Mouse (Mus musculus) hindbrain, embryonic 12.5 days (tissue): ENCODE data around the gene Kdf1. TPM values are rescaled to one million over a fixed set of nuclear protein-coding genes. Genes with fewer than 3 reads are reported as not detected.

Source experiments
- ATAC-seq: fragments of 200-750 bp; cut with Nextera tagmentation; 2 replicates; pipeline ENCODE4 v1.8.0; 2017; ENCODE audit warnings: moderate TSS enrichment; ENCODE audit not compliant: low FRiP score
- H3K27ac ChIP-seq: fragments of 300-500 bp; sonication (generic); 2 replicates; pipeline ENCODE4 v1.5.1; 2016; ENCODE audit warnings: mild to moderate bottlenecking
- H3K27me3 ChIP-seq: fragments of 300-500 bp; sonication (generic); 2 replicates; pipeline ENCODE4 v1.6.1; 2016; ENCODE audit warnings: mild to moderate bottlenecking
- H3K36me3 ChIP-seq: fragments of 300-500 bp; sonication (generic); 2 replicates; pipeline ENCODE4 v1.6.1; 2016; ENCODE audit warnings: mild to moderate bottlenecking
- H3K4me1 ChIP-seq: fragments of 300-500 bp; sonication (generic); 2 replicates; pipeline ENCODE4 v1.6.1; 2016
- H3K4me2 ChIP-seq: fragments of 300-500 bp; sonication (generic); replicated peaks from 2 replicates; pipeline ENCODE4 v1.6.1; 2016; ENCODE audit warnings: mild to moderate bottlenecking
- H3K4me3 ChIP-seq: fragments of 300-500 bp; sonication (generic); 2 replicates; pipeline ENCODE4 v1.5.1; 2016; ENCODE audit warnings: mild to moderate bottlenecking
- H3K9ac ChIP-seq: fragments of 300-500 bp; sonication (generic); 2 replicates; pipeline ENCODE4 v1.6.1; 2016; ENCODE audit warnings: mild to moderate bottlenecking, moderate library complexity
- H3K9me3 ChIP-seq: fragments of 300-500 bp; sonication (generic); replicated peaks from 2 replicates; pipeline ENCODE4 v1.6.1; 2016; ENCODE audit warnings: mild to moderate bottlenecking
- WGBS: fragments of 180-500 bp; shearing (Covaris S2); methylation state at CpG from one replicate; pipeline ENCODE4 v1.1.7; 2016; 5-methylcytosine and 5-hydroxymethylcytosine counted together
- polyA plus RNA-seq: library from polyadenylated mRNA; unstranded; fragments of >200 nt; fragmentation: Nextera tagmentation; extraction: Ambion mirVana; gene quantifications from 2 replicates; pipeline ENCODE4 v1.2.1, GENCODE M21; 2016

Gene Kdf1
- polyA plus RNA-seq, 1 experiment from 2014 or later = 4.0 TPM

DNA sequence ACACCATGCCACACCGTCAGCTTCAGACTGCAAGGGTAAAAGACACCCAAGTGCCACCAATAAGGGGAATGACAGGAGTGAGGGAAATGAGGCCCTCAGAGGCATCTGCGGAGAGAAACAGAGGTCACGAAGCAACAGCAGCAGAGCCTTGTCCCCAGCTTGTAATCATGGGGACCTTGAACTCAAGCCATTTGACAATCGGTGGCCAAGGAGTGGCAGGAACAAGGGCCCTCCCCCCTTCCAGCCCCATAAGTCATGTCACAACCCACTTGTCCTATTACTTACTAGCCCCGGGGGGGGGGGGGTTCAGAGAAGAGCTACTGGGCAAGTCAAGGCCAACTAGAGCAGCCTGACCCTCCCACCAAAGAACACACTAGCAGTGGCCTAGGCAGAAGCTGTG lies 17.9 kb downstream of the Kdf1 start:
- ATAC-seq = no peak
- Histone ChIP-seq H3K4me1 (no peaks in the 10 kb centered on the region), H3K9ac (no peak overlapping the region), H3K36me3 (peaks cover 91% of the 10 kb centered on the region), H3K27me3 (no peaks in the 10 kb centered on the region), H3K4me2 (no peak overlapping the region), H3K9me3 (no peaks in the 10 kb centered on the region), H3K27ac (no peak overlapping the region), H3K4me3 (no peak overlapping the region)
- 96% methylated on average over 5 of the region's 5 CpGs for WGBS

DNA sequence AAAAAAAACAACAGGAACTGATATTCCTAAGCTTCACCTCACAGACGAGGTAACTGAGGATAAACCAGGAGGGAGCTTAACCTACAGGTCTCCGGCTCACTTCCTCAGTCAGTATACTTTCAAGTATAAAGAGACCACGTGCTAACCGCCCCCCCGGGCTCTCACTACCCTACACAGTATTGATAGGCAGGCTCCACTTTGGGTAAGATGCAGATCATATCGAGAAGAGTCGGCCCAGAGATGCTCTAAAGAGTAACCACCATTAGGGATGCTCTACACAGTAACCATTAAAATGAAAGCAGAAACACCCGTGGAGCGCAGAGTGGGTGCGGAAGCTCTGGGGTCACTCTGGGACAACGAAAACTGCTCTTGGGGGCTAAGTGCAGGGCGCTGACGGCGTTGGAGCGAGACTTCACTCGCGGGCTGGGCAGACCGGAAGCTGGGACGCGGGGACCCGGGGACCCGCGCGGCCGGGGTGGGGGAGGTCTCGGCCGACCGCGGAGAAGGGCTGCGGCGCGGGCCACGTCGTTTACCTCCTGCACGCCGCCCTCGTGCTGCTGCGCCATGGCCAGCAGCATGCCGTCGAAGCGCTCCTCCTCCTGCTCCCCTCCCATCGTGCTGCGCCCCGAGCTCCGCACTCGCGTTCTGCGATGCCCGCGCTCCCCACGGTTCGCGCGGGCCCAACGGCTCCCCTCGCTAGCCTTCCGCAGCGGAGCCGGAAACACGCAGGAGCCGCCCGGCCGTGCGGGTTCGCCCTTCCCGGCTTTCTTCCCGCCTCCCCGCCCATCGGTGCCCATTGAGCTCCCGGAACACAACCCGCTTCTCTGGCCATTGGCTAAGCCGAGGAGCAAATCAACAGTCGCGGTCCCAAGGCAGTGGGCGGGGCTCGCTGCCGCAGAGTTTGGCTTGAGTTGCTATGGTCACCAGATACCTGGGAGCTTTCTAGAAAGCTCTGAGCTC lies 26.8 kb downstream of the Kdf1 start, which contains the start of gene Nudc:
TSS of gene Nudc (minus strand) at position 725 of the 960 bp plus-strand sequence.
- Histone ChIP-seq H3K4me2 (peak within 1 kb of the TSS; percentile 89), H3K4me3 (peak within 1 kb of the TSS; percentile 94), H3K9ac (peak within 1 kb of the TSS; percentile 88), H3K27ac (peak within 1 kb of the TSS; percentile 72), H3K36me3 (peaks cover 19% of the 10 kb centered on the region), H3K4me1 (peaks cover 14% of the 10 kb centered on the region), H3K9me3 (no peaks in the 10 kb centered on the region), H3K27me3 (no peaks in the 10 kb centered on the region)
- under 1% methylated on average over 73 of the region's 77 CpGs for WGBS
- ATAC-seq = peak; percentile 98

- Histone ChIP-seq H3K4me1 (no peaks in the 10 kb centered on the region), H3K9me3 (no peaks in the 10 kb centered on the region), H3K27ac (no peak overlapping the region), H3K36me3 (no peaks in the 10 kb centered on the region), H3K9ac (no peak overlapping the region), H3K27me3 (peaks cover 13% of the 10 kb centered on the region), H3K4me3 (no peak overlapping the region), H3K4me2 (no peak overlapping the region)
- WGBS = 88% methylated on average over 1 of the region's 1 CpGs
- ATAC-seq = no peak
Observed at GRCm38 (mm10) chr4:133552029-133552428, 33.3 kb downstream of the Kdf1 start.

DNA sequence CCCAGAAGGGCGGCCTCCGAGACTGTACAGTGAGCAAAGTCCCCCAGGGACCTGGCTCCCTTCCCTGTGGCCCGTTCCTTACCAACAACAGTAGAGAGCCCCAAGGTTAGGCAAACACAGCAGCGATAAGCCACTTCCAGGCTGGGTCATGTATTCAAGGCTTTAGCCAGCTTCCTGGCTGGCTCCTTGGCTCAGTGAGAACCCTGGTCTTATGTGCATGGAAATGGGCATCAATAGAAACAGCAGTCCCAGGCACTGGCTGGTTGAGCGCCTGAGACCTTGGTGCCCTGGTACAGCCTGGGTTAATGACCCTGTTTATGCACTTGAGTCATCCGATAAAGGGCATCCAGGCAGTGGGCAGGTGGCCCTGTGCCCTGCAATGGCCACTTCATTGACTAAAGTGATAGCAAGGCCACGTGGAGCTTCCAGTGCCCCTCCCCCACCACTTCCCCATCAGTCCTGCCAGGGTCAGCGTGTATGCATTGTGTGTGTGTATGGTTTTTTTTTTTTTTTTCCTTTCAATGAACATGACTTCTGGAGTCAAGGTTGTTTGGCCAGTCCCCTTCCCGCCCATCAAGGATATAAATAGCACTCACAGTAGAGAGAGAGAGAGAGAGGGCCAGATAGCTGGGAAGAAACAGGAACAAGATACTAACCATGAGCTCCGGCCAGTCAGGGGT lies 34.1 kb downstream of the Kdf1 start, which contains the start of gene Nr0b2:
TSS of gene Nr0b2 (plus strand) at position 609 of the 680 bp plus-strand sequence.
- Histone ChIP-seq H3K4me3 (no peak within 1 kb of the TSS), H3K9ac (no peak within 1 kb of the TSS), H3K4me1 (no peaks in the 10 kb centered on the region), H3K4me2 (no peak within 1 kb of the TSS), H3K9me3 (no peaks in the 10 kb centered on the region), H3K27me3 (peaks cover 13% of the 10 kb centered on the region), H3K36me3 (no peaks in the 10 kb centered on the region), H3K27ac (no peak within 1 kb of the TSS)
- 74% methylated on average over 10 of the region's 10 CpGs for WGBS
- ATAC-seq = no peak

- Histone ChIP-seq H3K27me3 (peaks cover 13% of the 10 kb centered on the region), H3K36me3 (no peaks in the 10 kb centered on the region), H3K4me1 (no peaks in the 10 kb centered on the region), H3K4me3 (no peak overlapping the region), H3K9ac (no peak overlapping the region), H3K4me2 (no peak overlapping the region), H3K27ac (no peak overlapping the region), H3K9me3 (no peaks in the 10 kb centered on the region)
- 71% methylated on average over 19 of the region's 19 CpGs for WGBS
- no peak for ATAC-seq
Observed at GRCm38 (mm10) chr4:133553448-133554330, 34.9 kb downstream of the Kdf1 start.

GRCm38 (mm10) chr4:133557041-133557717 lies 38.4 kb downstream of the Kdf1 start:
- Histone ChIP-seq H3K27ac (no peak overlapping the region), H3K9me3 (no peaks in the 10 kb centered on the region), H3K27me3 (peaks cover 8% of the 10 kb centered on the region), H3K4me3 (no peak overlapping the region), H3K4me2 (no peak overlapping the region), H3K9ac (no peak overlapping the region), H3K36me3 (no peaks in the 10 kb centered on the region), H3K4me1 (no peaks in the 10 kb centered on the region)
- no peak for ATAC-seq
- WGBS = 26% methylated on average over 10 of the region's 10 CpGs

GRCm38 (mm10) chr4:133559846-133560245 lies 41.1 kb downstream of the Kdf1 start:
- Histone ChIP-seq H3K9me3 (no peaks in the 10 kb centered on the region; the same call in 1 of the 2 replicates), H3K9ac (no peak overlapping the region), H3K4me3 (no peak overlapping the region), H3K4me2 (no peak overlapping the region), H3K36me3 (no peaks in the 10 kb centered on the region), H3K4me1 (no peaks in the 10 kb centered on the region), H3K27ac (no peak overlapping the region), H3K27me3 (no peaks in the 10 kb centered on the region; the same call in 1 of the 2 replicates)
- no peak for ATAC-seq
- WGBS = 77% methylated on average over 4 of the region's 4 CpGs

- H3K27ac ChIP-seq = no peak overlapping the region
- H3K9me3 ChIP-seq = no peaks in the 10 kb centered on the region; the same call in 1 of the 2 replicates
- no peak overlapping the region for H3K4me2 ChIP-seq
- H3K27me3 ChIP-seq = no peaks in the 10 kb centered on the region
- H3K9ac ChIP-seq = no peak overlapping the region
- WGBS = 73% methylated on average over 4 of the region's 4 CpGs
- no peak overlapping the region for H3K4me3 ChIP-seq
- no peak for ATAC-seq
- H3K36me3 ChIP-seq = no peaks in the 10 kb centered on the region
- no peaks in the 10 kb centered on the region for H3K4me1 ChIP-seq
Observed at GRCm38 (mm10) chr4:133561622-133562021, 42.9 kb downstream of the Kdf1 start.

DNA sequence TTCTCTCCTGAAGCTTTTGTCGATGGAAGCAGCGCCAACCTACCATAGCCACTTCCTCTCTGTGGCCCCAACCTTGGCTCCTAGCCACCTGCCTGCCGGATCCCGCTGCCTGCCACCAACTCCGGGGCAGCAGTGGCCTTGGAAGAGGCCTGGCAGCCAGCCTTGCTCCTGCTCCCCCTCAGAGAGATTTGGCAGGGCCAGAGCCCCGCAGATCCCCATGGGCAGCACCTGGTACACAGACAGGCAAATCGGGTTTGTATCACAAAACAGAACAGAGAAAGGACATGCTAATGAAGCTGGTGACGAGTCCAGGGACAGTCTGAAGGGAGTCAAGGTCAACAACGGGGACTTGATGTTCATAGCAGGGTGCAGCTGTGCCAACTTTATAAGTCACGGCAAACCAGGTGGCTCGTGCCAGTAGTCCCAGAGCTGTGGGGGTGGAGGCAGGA lies 44.4 kb downstream of the Kdf1 start:
- Histone ChIP-seq H3K36me3 (no peaks in the 10 kb centered on the region), H3K27ac (no peak overlapping the region), H3K4me1 (no peaks in the 10 kb centered on the region), H3K4me2 (no peak overlapping the region), H3K9me3 (no peaks in the 10 kb centered on the region; the same call in 1 of the 2 replicates), H3K9ac (no peak overlapping the region), H3K4me3 (no peak overlapping the region), H3K27me3 (no peaks in the 10 kb centered on the region)
- ATAC-seq = no peak
- 78% methylated on average over 11 of the region's 11 CpGs for WGBS

DNA sequence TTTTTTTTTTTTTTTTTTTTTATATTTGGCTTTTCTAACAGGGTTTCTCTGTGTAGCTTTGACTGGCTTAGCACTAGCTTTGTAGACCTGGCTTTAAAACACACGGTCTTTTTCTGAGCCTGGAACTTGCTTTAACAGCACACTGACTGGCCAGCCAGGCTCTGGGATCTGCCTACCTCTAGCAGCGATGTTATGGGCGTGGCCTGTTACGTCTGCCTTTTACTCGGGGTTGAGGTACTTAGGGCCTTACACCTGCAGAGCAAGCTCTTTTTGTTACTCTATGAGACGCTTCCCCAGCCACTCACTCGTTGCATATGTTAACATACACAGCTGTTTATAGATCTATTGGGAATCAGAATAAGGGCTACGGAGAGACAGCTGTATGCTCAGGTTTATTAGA lies 48.5 kb downstream of the Kdf1 start:
- no peaks in the 10 kb centered on the region for H3K27me3 ChIP-seq
- H3K9me3 ChIP-seq = no peaks in the 10 kb centered on the region; the same call in 1 of the 2 replicates
- H3K27ac ChIP-seq = no peak overlapping the region
- no peaks in the 10 kb centered on the region for H3K4me1 ChIP-seq
- no peak for ATAC-seq
- no peak overlapping the region for H3K9ac ChIP-seq
- H3K36me3 ChIP-seq = no peaks in the 10 kb centered on the region
- 29% methylated on average over 8 of the region's 8 CpGs for WGBS
- no peak overlapping the region for H3K4me3 ChIP-seq
- H3K4me2 ChIP-seq = no peak overlapping the region

DNA sequence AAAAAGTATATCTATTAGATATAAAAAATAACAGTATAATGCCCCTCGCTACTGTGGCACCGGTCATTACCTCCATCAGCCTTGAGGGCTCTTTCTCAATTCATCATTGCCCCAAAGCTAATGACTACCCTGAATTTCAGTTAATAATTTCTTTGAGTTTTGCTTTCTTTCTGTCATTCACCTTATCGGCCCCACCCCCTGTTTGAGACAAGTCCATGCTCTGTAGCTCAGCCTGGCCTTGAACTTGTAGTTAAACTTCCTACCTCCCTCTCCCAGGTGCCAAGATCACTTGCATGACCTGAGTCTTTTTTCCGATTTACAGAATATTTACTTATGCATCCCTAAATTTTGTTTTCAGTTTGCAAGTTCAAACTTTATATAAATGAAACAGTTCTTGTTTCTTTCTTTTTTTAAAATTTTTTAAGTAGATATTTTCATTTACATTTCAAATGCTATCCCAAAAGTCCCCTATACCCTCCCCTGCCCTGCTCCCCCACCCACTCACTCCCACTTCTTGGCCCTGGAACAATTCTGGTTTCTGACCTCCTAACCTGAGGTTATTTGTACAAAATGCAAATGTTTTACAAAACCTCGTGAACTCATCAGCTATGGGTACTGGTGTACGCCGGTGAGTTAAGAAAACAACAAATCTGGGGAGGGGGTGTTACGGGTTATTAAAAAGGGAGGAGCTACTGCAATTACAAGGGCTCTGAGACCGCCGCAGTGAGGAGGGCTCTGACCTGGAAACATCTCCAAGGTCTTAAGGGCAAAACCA lies 50.7 kb downstream of the Kdf1 start:
- Histone ChIP-seq H3K9me3 (no peaks in the 10 kb centered on the region; the same call in 1 of the 2 replicates), H3K27ac (no peak overlapping the region), H3K4me3 (no peak overlapping the region), H3K4me1 (peaks cover 4% of the 10 kb centered on the region; the same call in 1 of the 2 replicates), H3K36me3 (no peaks in the 10 kb centered on the region), H3K9ac (no peak overlapping the region), H3K27me3 (no peaks in the 10 kb centered on the region), H3K4me2 (no peak overlapping the region)
- 72% methylated on average over 10 of the region's 10 CpGs for WGBS
- ATAC-seq = no peak
